Mouse (Mus musculus): ENCODE measurements around the gene Fev. TPM values are rescaled to one million over a fixed set of nuclear protein-coding genes. Genes with fewer than 3 reads are reported as not detected.

Gene Fev
- total and polyA plus RNA-seq, 2 experiments from 2014 or later: not detected

DNA sequence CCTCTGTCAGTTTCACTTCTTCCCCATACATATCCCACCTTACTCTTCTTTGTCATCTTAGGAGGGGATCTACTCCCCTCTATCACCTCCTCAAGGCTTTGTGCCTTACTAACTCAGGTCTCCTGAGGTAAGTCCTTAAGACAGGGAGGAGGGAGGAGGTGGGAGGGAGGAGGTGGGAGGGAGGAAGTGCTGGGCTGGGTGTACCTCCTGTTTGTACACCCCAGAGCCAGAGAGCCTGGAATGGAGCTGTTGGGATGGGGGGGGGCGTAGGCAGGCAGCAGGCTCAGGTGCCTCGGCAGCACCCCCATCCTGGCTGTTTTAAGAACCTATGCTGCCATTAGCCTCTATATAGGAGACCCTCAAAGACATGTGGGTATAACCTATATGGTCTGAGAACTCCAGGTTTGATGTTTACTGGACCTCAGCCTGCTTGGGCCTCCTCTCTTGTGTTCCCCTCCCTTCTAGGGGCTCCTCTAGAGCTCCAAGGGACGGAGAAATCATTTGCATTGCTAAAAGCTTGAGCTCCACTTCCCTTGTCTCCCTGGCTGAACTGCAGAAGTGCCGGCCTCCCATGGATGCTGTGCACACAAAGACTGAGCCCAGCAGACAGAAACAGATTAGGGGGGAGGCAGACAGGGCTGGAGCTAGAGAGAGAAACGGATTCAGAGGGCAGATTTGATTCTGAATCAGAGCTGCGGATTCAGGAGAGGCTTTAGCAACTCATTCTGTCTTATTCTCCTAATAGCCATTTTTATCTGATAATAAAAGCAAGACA is 34.0 kb downstream of the Fev start:
- H3K9me3 ChIP-seq (ENCODE audit: low read length): no peaks in the 10 kb centered on the region
- no peak for TF ChIP-seq CTCF (IDR thresholded peaks at IDR 0.05; ENCODE audit: low read depth)
- H3K4me1 ChIP-seq (ENCODE audit: insufficient read depth): peaks cover 4% of the 10 kb centered on the region
- H3K4me2 ChIP-seq (ENCODE audit: low read depth): no peak overlapping the region
- DNase-seq (no peak), ATAC-seq (no peak)
- no peak overlapping the region for H3K4me3 ChIP-seq (ENCODE audit: low read depth, low read length)
- H3K9ac ChIP-seq: no peak overlapping the region
- no peaks in the 10 kb centered on the region for H3K27me3 ChIP-seq (ENCODE audit: insufficient read depth, low read length)
- WGBS: 10% methylated on average over 6 of the region's 6 CpGs
- no peak overlapping the region for H3K27ac ChIP-seq (ENCODE audit: low read depth, low read length)
- H3K36me3 ChIP-seq (ENCODE audit: insufficient read depth): no peaks in the 10 kb centered on the region

DNA sequence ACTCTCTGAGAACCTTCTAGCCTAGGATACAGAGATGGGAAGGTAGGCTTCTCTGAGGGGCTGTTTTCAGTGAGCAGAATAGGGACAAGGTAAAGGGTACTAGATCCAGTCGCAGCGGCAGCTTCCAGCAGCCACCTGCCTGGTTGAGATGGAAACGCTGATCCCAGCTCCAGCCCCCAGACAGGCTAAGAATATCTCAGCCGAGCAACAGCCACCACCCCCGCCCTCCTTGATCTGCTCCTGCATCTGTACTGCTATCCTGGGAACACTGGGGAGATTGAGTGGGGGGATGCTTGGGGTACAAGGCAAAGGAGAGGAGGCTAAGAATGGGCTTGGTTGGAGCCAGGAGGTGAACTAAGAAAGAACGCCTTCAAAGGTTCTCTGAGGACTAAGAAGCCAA is 35.0 kb downstream of the Fev start:
- ATAC-seq: no peak
- Histone ChIP-seq H3K4me3 (ENCODE audit: low read depth, low read length) (no peak overlapping the region), H3K9me3 (ENCODE audit: low read length) (no peaks in the 10 kb centered on the region), H3K36me3 (ENCODE audit: insufficient read depth) (no peaks in the 10 kb centered on the region), H3K4me2 (ENCODE audit: low read depth) (no peak overlapping the region), H3K27ac (ENCODE audit: low read depth, low read length) (no peak overlapping the region), H3K9ac (no peak overlapping the region), H3K4me1 (ENCODE audit: insufficient read depth) (peaks cover 4% of the 10 kb centered on the region), H3K27me3 (ENCODE audit: insufficient read depth, low read length) (no peaks in the 10 kb centered on the region)
- 19% methylated on average over 6 of the region's 6 CpGs for WGBS
- DNase-seq: peak; percentile 27
- no peak for TF ChIP-seq CTCF (IDR thresholded peaks at IDR 0.05; ENCODE audit: low read depth)

DNA sequence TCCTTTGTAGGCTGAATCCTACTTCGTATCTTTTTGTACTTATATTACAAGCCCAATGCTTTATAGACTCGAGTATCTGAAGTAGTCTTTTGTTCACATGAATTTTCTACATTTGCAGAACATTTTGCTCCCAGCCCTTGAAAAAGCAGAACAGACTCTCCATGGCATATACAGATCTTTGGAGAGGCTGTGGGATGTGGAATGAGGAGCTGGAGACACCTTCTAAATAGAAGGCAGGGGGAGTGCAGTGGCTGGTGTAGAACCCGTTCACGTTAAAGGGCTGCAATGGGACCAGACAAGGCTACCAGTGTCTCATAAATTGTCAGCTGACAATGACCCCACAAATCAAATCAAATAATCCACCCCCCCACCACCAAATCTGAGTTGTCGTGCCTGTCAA is 36.3 kb downstream of the Fev start:
- H3K4me2 ChIP-seq (ENCODE audit: low read depth): no peak overlapping the region
- ATAC-seq: no peak
- H3K9me3 ChIP-seq (ENCODE audit: low read length): no peaks in the 10 kb centered on the region
- DNase-seq: no peak
- no peak overlapping the region for H3K4me3 ChIP-seq (ENCODE audit: low read depth, low read length)
- TF ChIP-seq CTCF (IDR thresholded peaks at IDR 0.05; ENCODE audit: low read depth): no peak
- H3K36me3 ChIP-seq (ENCODE audit: insufficient read depth): no peaks in the 10 kb centered on the region
- no peak overlapping the region for H3K27ac ChIP-seq (ENCODE audit: low read depth, low read length)
- no peaks in the 10 kb centered on the region for H3K27me3 ChIP-seq (ENCODE audit: insufficient read depth, low read length)
- no peak overlapping the region for H3K9ac ChIP-seq
- 47% methylated on average over 5 of the region's 5 CpGs for WGBS
- H3K4me1 ChIP-seq (ENCODE audit: insufficient read depth): no peaks in the 10 kb centered on the region

DNA sequence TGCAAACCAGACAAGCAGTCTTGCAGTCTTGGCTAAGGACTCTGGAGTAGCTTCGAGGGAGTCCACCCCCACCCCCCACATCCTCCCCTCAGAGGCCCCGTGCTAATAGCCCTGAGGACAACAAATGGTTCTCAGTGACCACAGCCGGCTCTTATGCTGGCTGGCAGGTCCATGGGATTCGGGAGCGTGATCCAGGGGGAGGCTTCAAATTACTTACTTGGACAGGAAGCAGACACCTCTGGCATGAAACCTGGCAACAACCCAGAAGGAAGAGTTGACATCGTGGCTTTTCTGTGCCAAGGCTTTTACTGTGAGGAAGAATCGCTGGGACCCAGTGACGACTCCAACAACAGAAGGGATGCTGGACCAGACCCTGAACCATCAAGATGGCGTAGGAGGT is 38.9 kb downstream of the Fev start:
- Histone ChIP-seq H3K9me3 (ENCODE audit: low read length) (no peaks in the 10 kb centered on the region), H3K27ac (ENCODE audit: low read depth, low read length) (no peak overlapping the region), H3K27me3 (ENCODE audit: insufficient read depth, low read length) (no peaks in the 10 kb centered on the region), H3K36me3 (ENCODE audit: insufficient read depth) (no peaks in the 10 kb centered on the region), H3K4me3 (ENCODE audit: low read depth, low read length) (no peak overlapping the region), H3K4me1 (ENCODE audit: insufficient read depth) (no peaks in the 10 kb centered on the region), H3K4me2 (ENCODE audit: low read depth) (no peak overlapping the region), H3K9ac (no peak overlapping the region)
- DNase-seq (no peak), ATAC-seq (no peak)
- 44% methylated on average over 9 of the region's 9 CpGs for whole genome bisulfite sequencing
- no peak for TF ChIP-seq CTCF (IDR thresholded peaks at IDR 0.05; ENCODE audit: low read depth)

DNA sequence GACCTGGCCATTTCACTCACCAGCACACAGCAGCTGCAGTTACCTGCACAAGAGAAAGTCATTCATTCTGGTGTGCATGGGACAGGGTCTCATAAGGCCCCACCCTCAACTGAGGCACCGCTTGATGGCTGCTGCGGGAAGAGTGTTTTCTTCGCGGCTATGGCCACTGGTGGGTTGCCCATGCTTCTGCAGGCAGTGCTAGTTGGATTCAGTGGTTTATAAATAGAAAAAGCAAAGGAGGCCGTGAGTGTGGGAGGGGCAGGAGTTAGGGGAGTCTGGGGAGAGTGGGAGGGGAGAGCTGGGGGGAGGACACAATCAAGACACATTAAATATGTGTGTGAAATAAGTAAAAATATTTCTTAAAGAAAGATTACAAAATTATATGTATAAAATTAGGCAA is 42.1 kb downstream of the Fev start:
- DNase-seq (no peak), ATAC-seq (no peak)
- Histone ChIP-seq H3K4me2 (ENCODE audit: low read depth) (no peak overlapping the region), H3K9me3 (ENCODE audit: low read length) (no peaks in the 10 kb centered on the region), H3K27ac (ENCODE audit: low read depth, low read length) (no peak overlapping the region), H3K4me1 (ENCODE audit: insufficient read depth) (no peaks in the 10 kb centered on the region), H3K27me3 (ENCODE audit: insufficient read depth, low read length) (no peaks in the 10 kb centered on the region), H3K36me3 (ENCODE audit: insufficient read depth) (no peaks in the 10 kb centered on the region), H3K9ac (no peak overlapping the region), H3K4me3 (ENCODE audit: low read depth, low read length) (no peak overlapping the region)
- 83% methylated on average over 5 of the region's 5 CpGs for WGBS
- no peak for TF ChIP-seq CTCF (IDR thresholded peaks at IDR 0.05; ENCODE audit: low read depth)

DNA sequence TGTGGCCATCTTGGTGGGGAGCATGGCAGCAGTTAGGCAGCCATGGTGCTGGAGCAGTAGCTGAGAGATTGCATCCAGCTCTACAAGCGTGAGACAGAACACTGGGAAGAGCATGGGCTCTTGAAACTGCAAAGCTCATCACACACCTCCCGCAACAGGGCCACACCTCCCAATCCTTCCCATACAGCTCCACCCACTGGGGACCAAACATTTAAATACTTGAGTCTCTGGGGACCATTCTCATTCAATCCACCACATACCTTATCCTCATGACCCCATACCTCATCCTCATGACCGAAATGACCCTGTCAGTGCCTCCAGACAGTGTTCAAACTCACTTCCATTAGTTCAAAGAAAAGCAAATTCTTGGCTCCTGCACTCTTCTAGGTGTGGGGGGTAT is 52.0 kb downstream of the Fev start:
- no peak overlapping the region for H3K4me3 ChIP-seq (ENCODE audit: low read depth, low read length)
- TF ChIP-seq CTCF (IDR thresholded peaks at IDR 0.05; ENCODE audit: low read depth): no peak
- no peak overlapping the region for H3K4me2 ChIP-seq (ENCODE audit: low read depth)
- DNase-seq (no peak), ATAC-seq (no peak)
- H3K27ac ChIP-seq (ENCODE audit: low read depth, low read length): no peak overlapping the region
- no peaks in the 10 kb centered on the region for H3K36me3 ChIP-seq (ENCODE audit: insufficient read depth)
- WGBS: 85% methylated on average over 3 of the region's 3 CpGs
- no peaks in the 10 kb centered on the region for H3K27me3 ChIP-seq (ENCODE audit: insufficient read depth, low read length)
- H3K4me1 ChIP-seq (ENCODE audit: insufficient read depth): no peaks in the 10 kb centered on the region
- H3K9ac ChIP-seq: no peak overlapping the region
- no peaks in the 10 kb centered on the region for H3K9me3 ChIP-seq (ENCODE audit: low read length)

MicroRNAs within 50 kb of the gene (microRNA counts, 519-probe panel; counts per million panel counts)
- not detected for microRNA mmu-miR-375

Small RNAs within 50 kb of the gene (microRNA-seq; reads per million reads assigned to microRNA genes)
- 347 to 375 reads per million in 2 experiments for gene Mir375

Other genes with a start within 250 kb of the Fev start
- 18.9 and 31.3 TPM in 2 replicates for gene Ttll4, start 223.7 kb downstream of the Fev start, total RNA-seq (2014; rRNA removed)
- gene Ttll4, start 223.7 kb downstream of the Fev start, polyA plus RNA-seq (2015; fragmentation: Nextera tagmentation; extraction: Ambion mirVana): 2.2 and 4.5 TPM in 2 replicates
- gene Cyp27a1, start 171.8 kb downstream of the Fev start, total RNA-seq (2014; rRNA removed): 1.3 and 1.6 TPM in 2 replicates
- 1.5 and 1.6 TPM in 2 replicates for gene Cyp27a1, start 171.8 kb downstream of the Fev start, polyA plus RNA-seq (2015; fragmentation: Nextera tagmentation; extraction: Ambion mirVana)
- gene Prkag3, start 136.2 kb downstream of the Fev start, total RNA-seq (2014; rRNA removed): 0.23 TPM in 1 of 2 replicates, not detected in the other
- gene Prkag3, start 136.2 kb downstream of the Fev start, polyA plus RNA-seq (2015; fragmentation: Nextera tagmentation; extraction: Ambion mirVana): not detected in 2 replicates
- 6.1 and 7.2 TPM in 2 replicates for gene Wnt6, start 113.5 kb downstream of the Fev start, total RNA-seq (2014; rRNA removed)
- gene Wnt6, start 113.5 kb downstream of the Fev start, polyA plus RNA-seq (2015; fragmentation: Nextera tagmentation; extraction: Ambion mirVana): 3.8 and 4.6 TPM in 2 replicates
- gene Wnt10a, start 93.9 kb downstream of the Fev start, total RNA-seq (2014; rRNA removed): 0.15 and 0.19 TPM in 2 replicates
- 0.21 and 0.23 TPM in 2 replicates for gene Wnt10a, start 93.9 kb downstream of the Fev start, polyA plus RNA-seq (2015; fragmentation: Nextera tagmentation; extraction: Ambion mirVana)
- 24.2 and 27.2 TPM in 2 replicates for gene Cdk5r2, start 30.5 kb downstream of the Fev start, total RNA-seq (2014; rRNA removed)
- 9.7 and 10.0 TPM in 2 replicates for gene Cdk5r2, start 30.5 kb downstream of the Fev start, polyA plus RNA-seq (2015; fragmentation: Nextera tagmentation; extraction: Ambion mirVana)
- not detected in 2 replicates for gene Cryba2, start 7.7 kb upstream of the Fev start, total RNA-seq (2014; rRNA removed)
- gene Cryba2, start 7.7 kb upstream of the Fev start, polyA plus RNA-seq (2015; fragmentation: Nextera tagmentation; extraction: Ambion mirVana): not detected in 2 replicates
- gene Cfap65, start 50.2 kb upstream of the Fev start, total RNA-seq (2014; rRNA removed): 2.1 and 3.4 TPM in 2 replicates
- 0.52 and 1.1 TPM in 2 replicates for gene Cfap65, start 50.2 kb upstream of the Fev start, polyA plus RNA-seq (2015; fragmentation: Nextera tagmentation; extraction: Ambion mirVana)
- 0.08 and 0.29 TPM in 2 replicates for gene Ihh, start 66.3 kb upstream of the Fev start, total RNA-seq (2014; rRNA removed)
- gene Ihh, start 66.3 kb upstream of the Fev start, polyA plus RNA-seq (2015; fragmentation: Nextera tagmentation; extraction: Ambion mirVana): 0.11 and 0.19 TPM in 2 replicates
- 3.6 and 4.2 TPM in 2 replicates for gene Nhej1, start 239.8 kb upstream of the Fev start, total RNA-seq (2014; rRNA removed)
- 3.9 and 4.9 TPM in 2 replicates for gene Nhej1, start 239.8 kb upstream of the Fev start, polyA plus RNA-seq (2015; fragmentation: Nextera tagmentation; extraction: Ambion mirVana)
- not detected in 2 replicates for gene Slc23a3, start 248.5 kb upstream of the Fev start, total RNA-seq (2014; rRNA removed)
- gene Slc23a3, start 248.5 kb upstream of the Fev start, polyA plus RNA-seq (2015; fragmentation: Nextera tagmentation; extraction: Ambion mirVana): not detected in 2 replicates